In the genomic region with DNA sequence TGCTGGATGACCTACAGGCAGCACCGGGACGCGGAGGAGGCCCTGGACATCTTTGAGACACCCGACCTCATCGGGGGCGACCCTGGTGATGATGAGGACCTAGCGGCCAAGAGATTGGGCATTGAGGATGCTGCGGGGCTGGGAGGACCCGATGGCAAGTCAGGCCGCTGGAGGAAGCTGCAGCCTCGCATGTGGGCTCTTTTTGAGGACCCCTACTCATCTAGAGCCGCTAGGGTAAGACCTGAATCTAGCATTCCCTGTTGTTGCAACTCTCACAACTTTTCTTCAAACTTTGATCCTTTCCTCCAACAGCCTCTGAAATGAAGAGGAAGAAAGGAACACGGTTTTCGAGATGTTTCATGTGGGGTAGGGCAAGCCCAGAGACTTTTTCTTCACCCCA, we compare ENCODE assay signal across 9 mouse cellular contexts. TPM values are rescaled to one million over a fixed set of nuclear protein-coding genes. Genes with fewer than 3 reads are reported as not detected.
A peak's percentile ranks its signal among the peaks of the same experiment; 100 is the strongest.
DNase-seq lines count a peak whose midpoint lies in the region; ATAC-seq and TF ChIP-seq lines count a peak whose summit lies in the region.
"Had no signal": no experiment of that assay in that cellular context is flagged by ENCODE, and none has a peak within 500 bp of the region (broad histone marks: within the 10 kb centered on the region; RNA-seq: fewer than 3 reads in every experiment).

No protein-coding gene starts in this region.

- H3K4me3 ChIP-seq in heart, embryonic 15.5 days: peak overlapping the region; percentile 52
- H3K4me3 ChIP-seq in ES-Bruce4 (ENCODE audit: low read depth, low read length): peak overlapping the region; percentile 57
- H3K4me3 ChIP-seq in forebrain, embryonic 16.5 days (replicated peaks; ENCODE audit: low read length): peak overlapping the region; percentile 58
- H3K4me3 ChIP-seq in liver, embryonic 15.5 days (replicated peaks): no peak overlapping the region

- no peaks in the 10 kb centered on the region for H3K9me3 ChIP-seq in heart, embryonic 15.5 days (replicated peaks)
- no peaks in the 10 kb centered on the region for H3K9me3 ChIP-seq in ES-Bruce4 (replicated peaks; ENCODE audit: control insufficient read depth, insufficient read depth, low read length, poor library complexity, severe bottlenecking)
- H3K9me3 ChIP-seq in forebrain, embryonic 16.5 days (ENCODE audit: control insufficient read depth, low read length): no peaks in the 10 kb centered on the region
- H3K9me3 ChIP-seq in liver, embryonic 15.5 days (replicated peaks): no peaks in the 10 kb centered on the region

- peaks cover 42% of the 10 kb centered on the region for H3K27me3 ChIP-seq in heart, embryonic 15.5 days
- H3K27me3 ChIP-seq in ES-Bruce4 (ENCODE audit: control insufficient read depth, insufficient read depth, low read length, poor library complexity, severe bottlenecking): peaks cover 9% of the 10 kb centered on the region
- peaks cover 8% of the 10 kb centered on the region for H3K27me3 ChIP-seq in forebrain, embryonic 16.5 days (replicated peaks; ENCODE audit: control insufficient read depth, insufficient read depth, low read length)
- peaks cover 47% of the 10 kb centered on the region for H3K27me3 ChIP-seq in liver, embryonic 15.5 days
- H3K27me3 ChIP-seq: CH12.LX had no signal

- TF ChIP-seq POLR2A in ES-Bruce4 (IDR thresholded peaks at IDR 0.05; ENCODE audit: insufficient read depth, low read length): no peak

- no peak for TF ChIP-seq EP300 in ES-Bruce4 (IDR thresholded peaks at IDR 0.05; ENCODE audit: insufficient read depth, low read depth, low read length)

- H3K36me3 ChIP-seq in heart, embryonic 15.5 days: no peaks in the 10 kb centered on the region
- no peaks in the 10 kb centered on the region for H3K36me3 ChIP-seq in ES-Bruce4 (ENCODE audit: control insufficient read depth, insufficient read depth, low read length, poor library complexity, severe bottlenecking)
- H3K36me3 ChIP-seq in forebrain, embryonic 16.5 days (ENCODE audit: control insufficient read depth, insufficient read depth): no peaks in the 10 kb centered on the region
- no peaks in the 10 kb centered on the region for H3K36me3 ChIP-seq in liver, embryonic 15.5 days (replicated peaks)

- intact Hi-C loops in heart, postnatal 10 days (cut with DNase I): no loop called here

- no peak for ATAC-seq in heart, embryonic 15.5 days (replicated peaks; ENCODE audit: insufficient number of reproducible peaks, insufficient read depth, low FRiP score, low read depth)
- no peak for ATAC-seq in forebrain, embryonic 16.5 days
- no peak for ATAC-seq in liver, embryonic 15.5 days (ENCODE audit: insufficient read depth)
- ATAC-seq in activated CD4-positive, CD25-positive, alpha-beta regulatory T cell, adult 4 months: no peak

- peak overlapping the region; percentile 41; the same call in 1 of the 2 replicates for H3K9ac ChIP-seq in heart, embryonic 15.5 days
- no peak overlapping the region for H3K9ac ChIP-seq in ES-Bruce4 (ENCODE audit: low read depth, poor library complexity, severe bottlenecking)
- peak overlapping the region; percentile 59 for H3K9ac ChIP-seq in forebrain, embryonic 16.5 days (replicated peaks; ENCODE audit: low read depth, low read length)
- no peak overlapping the region for H3K9ac ChIP-seq in liver, embryonic 15.5 days

- H3K4me1 ChIP-seq in heart, embryonic 15.5 days (replicated peaks): peaks cover 18% of the 10 kb centered on the region
- no peaks in the 10 kb centered on the region for H3K4me1 ChIP-seq in ES-Bruce4 (ENCODE audit: control insufficient read depth, insufficient read depth, low read length)
- peaks cover 18% of the 10 kb centered on the region for H3K4me1 ChIP-seq in forebrain, embryonic 16.5 days (replicated peaks; ENCODE audit: control insufficient read depth, insufficient read depth, low read length)
- no peaks in the 10 kb centered on the region for H3K4me1 ChIP-seq in liver, embryonic 15.5 days (replicated peaks)

- no peak for TF ChIP-seq CTCF in ES-Bruce4 (IDR thresholded peaks at IDR 0.05; ENCODE audit: low read depth, low read length)

- no peak overlapping the region for H3K27ac ChIP-seq in heart, embryonic 15.5 days
- no peak overlapping the region for H3K27ac ChIP-seq in ES-Bruce4 (ENCODE audit: insufficient read depth, low read length)
- H3K27ac ChIP-seq in forebrain, embryonic 16.5 days (ENCODE audit: low read length): no peak overlapping the region
- no peak overlapping the region for H3K27ac ChIP-seq in liver, embryonic 15.5 days (replicated peaks)

- no peak for DNase-seq in heart, postnatal 10 days
- no peak for DNase-seq in ovary, adult 18-20 months (ENCODE audit: low spot score)
- DNase-seq in embryo, embryonic 9.5 days (ENCODE audit: extremely low spot score): no peak

- 11% methylated on average over 14 of the region's 14 CpGs for WGBS in heart, embryonic 15.5 days
- WGBS in forebrain, embryonic 16.5 days: 11% methylated on average over 14 of the region's 14 CpGs
- whole genome bisulfite sequencing in liver, embryonic 15.5 days (ENCODE audit: insufficient replicate concordance): 15% methylated on average over 14 of the region's 14 CpGs

- peak overlapping the region; percentile 88 for H3K4me2 ChIP-seq in heart, embryonic 15.5 days
- H3K4me2 ChIP-seq in forebrain, embryonic 16.5 days (ENCODE audit: low read length): peak overlapping the region; percentile 86
- peak overlapping the region; percentile 39 for H3K4me2 ChIP-seq in liver, embryonic 15.5 days

RNA-seq across cellular contexts. Expression of gene Kcnc2, which starts 1.2 kb away (rescaled TPM):
- 1.1 and 1.6 TPM in 2 replicates for polyA plus RNA-seq in heart, embryonic 15.5 days (2015; fragmentation: Nextera tagmentation; extraction: Ambion mirVana)
- under 1 TPM; 0.45 to 0.65 TPM for total RNA-seq in heart, postnatal 10 days (2021)
- polyA plus RNA-seq in ES-Bruce4 (2011; ENCODE audit: insufficient read depth, insufficient read length, low read depth, missing spikeins): 0.12 TPM in 1 of 2 replicates, not detected in the other
- polyA plus RNA-seq in forebrain, embryonic 16.5 days (2015; fragmentation: Nextera tagmentation; extraction: Ambion mirVana): 5.7 and 7.8 TPM in 2 replicates
- polyA plus RNA-seq in liver, embryonic 15.5 days (2015; fragmentation: Nextera tagmentation; extraction: Ambion mirVana): not detected in 2 replicates
- not detected for polyA plus RNA-seq in activated CD4-positive, CD25-positive, alpha-beta regulatory T cell, adult 4 months (2017; shearing (Covaris generic))
- total RNA-seq: CH12.LX had no signal

Comparison
In these comparisons a context has a peak if more than half of its experiments do, and no peak if none do; other contexts are left out.
1. H3K9ac ChIP-seq: peak in heart, embryonic 15.5 days (single experiment) and forebrain, embryonic 16.5 days (single experiment); none in ES-Bruce4 (single experiment) and liver, embryonic 15.5 days (single experiment).
2. Peak in every context shown above with its lines, with median percentiles within 50 percentile points of each other: H3K4me2 ChIP-seq.